Mouse (Mus musculus): ENCODE results near the gene Krtap24-1.

GRCm38 (mm10) chr16:88599504-88600237 lies 12.4 kb downstream of the Krtap24-1 start:
- TF ChIP-seq CTCF (IDR thresholded peaks at IDR 0.05) = no peak
- peak; percentile 69 for TF ChIP-seq EP300 (IDR thresholded peaks at IDR 0.05)

All from lung, postnatal 0 days (tissue).